Mouse (Mus musculus) gonadal fat pad, adult 2 months (tissue): ENCODE measurements around the gene Zfp961. TPM values are rescaled to one million over a fixed set of nuclear protein-coding genes. Genes with fewer than 3 reads are reported as not detected.
"Not testable (repeated sequence)": the region's sequence is repeated elsewhere in the genome, so short reads cannot be mapped to it uniquely, and the experiment has no call there.

ENCODE experiments used
- DNase-seq: peaks from one replicate; pipeline ENCODE4 v3.0.0-alpha.2; 2012; ENCODE audit warnings: low read depth
- polyA plus RNA-seq: library from polyadenylated mRNA; depleted of rRNA; stranded (reverse); fragments of >200 nt; gene quantifications from 2 replicates; pipeline ENCODE4 v1.2.3, GENCODE M21; 2012; rRNA removed

Gene Zfp961
- 5.3 and 6.2 TPM in 2 replicates for polyA plus RNA-seq

DNA sequence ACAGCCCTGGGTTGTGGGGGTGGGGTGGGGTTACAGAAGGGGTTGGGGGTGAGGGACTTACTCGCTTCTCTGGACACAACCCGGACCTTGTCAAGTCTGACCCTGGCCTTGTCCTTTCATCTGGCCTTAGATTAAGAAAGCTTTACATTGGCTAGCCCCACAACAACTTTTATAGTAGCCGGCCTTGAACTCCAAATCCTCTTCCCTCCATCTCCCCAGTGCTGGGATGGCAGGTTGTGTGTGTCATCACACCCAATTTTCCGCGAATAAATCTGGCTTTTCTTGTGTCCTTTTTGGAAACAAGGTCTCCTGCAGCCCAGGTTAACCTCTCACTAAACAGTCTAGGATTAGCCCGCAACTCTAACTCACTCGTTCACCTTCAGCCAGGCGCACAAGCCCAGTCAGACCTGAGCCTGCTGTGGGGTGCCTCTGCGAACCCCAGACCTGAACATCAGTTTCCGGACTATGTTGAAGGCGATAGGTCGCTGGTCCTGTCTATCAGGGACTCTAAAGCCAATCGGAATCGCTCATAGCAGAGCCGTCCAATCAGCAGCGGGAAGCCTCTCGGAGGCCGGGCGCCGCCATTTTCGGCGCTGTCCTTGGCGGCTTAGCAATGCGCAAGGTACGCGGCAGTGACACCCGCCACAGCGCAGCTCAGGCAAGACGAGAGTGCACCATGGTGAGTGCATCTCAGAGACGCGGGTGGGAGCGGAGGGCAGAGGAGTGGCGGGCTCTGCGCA is at the start of gene Zfp961:
Gene Zfp961 (plus strand): TSS at position 557 of the 740 bp plus-strand sequence.
- DNase-seq, result peak; percentile 89

DNA sequence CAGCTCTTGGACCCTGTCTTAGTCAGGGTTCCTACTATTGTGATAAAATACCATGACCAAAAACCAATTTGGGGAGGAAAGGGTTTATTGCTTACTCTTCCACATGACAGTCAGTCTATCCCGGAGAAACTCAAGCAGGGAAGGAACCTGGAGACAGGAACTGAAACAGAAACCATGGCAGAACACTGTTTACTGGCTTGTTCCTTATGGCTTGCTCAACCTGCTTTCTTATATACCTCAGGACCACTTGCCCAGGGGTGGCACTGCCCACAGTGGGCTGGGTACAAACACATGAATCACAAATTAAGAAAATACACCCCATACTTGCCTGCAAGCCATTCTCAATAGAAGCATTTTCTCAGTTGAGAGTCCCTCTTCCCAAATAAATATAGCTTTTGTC is 47.8 kb upstream of the Zfp961 start:
- DNase-seq, result not testable (repeated sequence)

DNA sequence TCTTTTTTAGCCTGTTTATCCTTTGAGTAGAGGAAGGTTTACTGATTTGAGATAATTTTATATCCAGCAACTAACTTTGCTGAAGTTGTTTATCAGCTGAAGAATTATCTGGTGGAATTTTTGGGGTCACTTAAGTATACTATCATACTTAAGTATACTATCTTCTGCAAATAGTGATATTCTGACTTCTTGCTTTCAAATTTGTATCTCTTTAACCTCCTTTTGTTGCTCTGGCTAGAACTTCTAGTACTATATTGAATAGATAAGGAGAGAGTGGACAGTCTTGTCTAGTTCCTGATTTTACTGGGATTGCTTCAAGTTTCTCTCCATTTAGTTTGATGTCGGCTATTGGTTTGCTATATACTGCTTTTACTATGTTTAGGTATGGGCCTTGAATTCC is 44.0 kb upstream of the Zfp961 start:
- no peak for DNase-seq

DNA sequence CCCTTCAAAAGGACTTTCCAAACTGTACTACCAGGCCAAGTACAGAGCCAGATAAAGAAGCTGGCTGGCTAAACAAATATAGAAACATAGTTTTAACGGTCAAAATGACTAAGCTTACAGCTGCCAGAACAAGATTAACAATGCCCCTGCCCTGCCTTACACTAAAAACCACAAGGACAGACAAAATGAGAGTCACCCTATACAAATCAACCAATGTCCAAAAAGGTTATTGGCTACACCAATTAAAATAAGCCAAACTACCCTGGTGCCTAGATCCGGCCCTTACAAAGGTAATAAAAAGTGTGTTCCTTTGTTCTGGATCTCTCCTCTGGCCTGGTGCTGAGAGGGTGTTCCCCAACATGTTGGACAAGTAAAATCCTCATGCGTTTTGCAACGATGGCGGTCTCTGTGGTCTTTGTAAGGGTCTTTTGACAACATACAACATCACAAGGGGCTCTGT is 43.0 kb upstream of the Zfp961 start:
- no peak for DNase-seq

DNA sequence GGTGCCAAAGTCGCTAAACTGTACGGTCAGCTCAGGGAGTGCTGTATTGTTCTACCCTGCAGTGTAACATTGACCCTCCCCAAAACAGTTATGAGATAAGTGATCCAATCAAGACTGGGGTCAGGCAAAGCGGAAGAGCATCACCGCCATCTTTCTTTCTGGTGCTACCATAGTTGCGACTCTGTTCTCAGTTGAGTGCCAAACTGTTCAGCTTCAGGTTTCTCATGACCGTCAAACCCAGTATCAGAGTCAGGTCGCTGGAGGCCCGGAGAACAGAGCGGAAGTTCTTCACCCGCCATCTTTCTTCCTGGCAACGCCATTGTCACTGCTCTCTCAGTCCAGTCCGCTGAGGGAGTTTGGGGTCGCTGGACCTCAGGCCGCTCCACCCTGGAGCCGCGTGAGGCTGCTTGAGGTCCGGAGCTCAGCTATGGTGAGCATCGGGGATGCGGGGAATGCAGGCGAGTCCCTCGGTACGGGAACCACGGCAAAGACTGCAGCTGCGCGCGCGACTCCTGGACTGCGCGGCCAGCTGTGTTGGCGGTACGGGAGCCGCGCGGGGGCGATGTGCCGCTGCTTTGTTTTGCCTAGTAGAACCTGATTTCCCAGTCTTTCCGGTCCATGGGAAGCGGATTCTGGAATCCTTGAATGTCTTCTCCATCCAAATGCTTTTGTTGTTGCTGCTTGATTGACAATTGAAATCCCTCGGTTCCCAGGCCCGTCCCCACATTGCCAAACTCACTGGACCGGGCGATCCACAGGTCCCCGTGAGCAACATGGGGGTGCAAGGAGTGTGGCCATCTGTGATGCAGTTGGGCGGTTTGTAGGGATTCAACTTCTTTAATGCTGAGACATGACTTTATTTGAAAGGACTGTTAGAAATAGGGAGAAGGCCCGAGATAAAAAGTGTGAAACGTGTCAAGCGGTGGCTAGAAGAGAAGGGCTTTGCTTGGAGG is 42.3 kb upstream of the Zfp961 start, which contains the start of the genes Zfp882 and Zfp617:
Gene Zfp882 (plus strand): TSS at position 300 of the 953 bp plus-strand sequence.
Gene Zfp617 (plus strand): TSS at position 327 of the 953 bp plus-strand sequence.
- DNase-seq, result peak; percentile 62

DNA sequence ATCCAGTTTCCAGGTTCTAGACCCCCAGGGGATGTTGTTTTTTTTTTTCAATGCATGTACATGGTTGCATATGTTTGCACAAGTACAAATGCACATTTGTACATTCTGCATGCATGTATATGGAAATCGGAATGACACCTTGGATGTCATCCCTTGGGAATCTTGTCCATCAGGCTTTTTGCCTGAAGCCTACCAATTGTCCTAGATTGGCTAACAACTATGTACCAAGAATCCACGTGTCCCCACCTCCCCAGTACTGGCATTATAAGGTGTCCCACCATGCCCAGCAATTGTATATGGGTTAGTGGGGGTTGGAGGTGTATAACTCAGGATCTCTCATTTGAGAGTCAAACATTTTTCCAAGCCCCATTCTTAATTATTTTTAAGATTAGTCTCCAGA is 38.6 kb upstream of the Zfp961 start:
- no peak for DNase-seq

DNA sequence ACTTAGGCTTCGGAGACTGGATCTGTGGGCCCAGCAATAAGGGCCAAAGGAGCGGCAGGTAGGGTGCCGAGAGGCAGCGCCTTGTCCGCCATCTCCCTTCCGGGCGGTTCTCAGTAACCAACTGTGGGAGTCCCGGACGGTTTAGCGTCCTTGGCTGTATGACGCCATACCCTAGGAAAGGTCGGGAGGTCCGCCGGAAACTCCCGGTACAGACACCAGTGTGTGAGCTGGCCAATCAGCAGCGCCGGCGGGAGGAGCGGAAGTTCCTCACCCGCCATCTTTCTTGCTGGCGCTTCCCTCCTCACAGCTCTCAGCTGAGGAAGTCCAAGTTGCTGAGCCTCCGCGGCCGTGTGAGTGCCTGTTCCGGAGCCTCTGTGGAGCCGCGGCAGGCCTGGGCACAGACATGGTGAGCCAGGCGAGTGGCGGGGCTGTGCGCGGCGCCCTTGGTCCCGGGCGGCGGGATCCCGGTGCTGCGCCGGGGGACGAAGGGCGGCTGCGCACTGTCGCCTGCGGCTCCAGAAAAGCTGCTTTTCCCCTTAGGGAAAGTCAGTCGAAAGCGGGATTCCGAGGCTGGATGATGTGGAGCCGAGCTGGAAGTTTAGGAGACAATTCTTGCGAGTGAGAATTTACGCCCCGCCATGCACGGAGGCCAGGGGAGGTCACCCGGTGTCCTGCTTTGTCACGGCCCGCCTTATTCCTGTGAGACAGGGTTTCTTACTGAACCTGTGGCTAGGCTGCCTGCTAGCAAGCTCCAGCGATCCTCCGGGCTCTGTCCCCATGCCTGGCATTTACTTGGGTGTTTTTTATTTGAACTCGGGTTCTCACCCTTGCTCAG is 28.1 kb upstream of the Zfp961 start:
- peak; percentile 62 for DNase-seq

DNA sequence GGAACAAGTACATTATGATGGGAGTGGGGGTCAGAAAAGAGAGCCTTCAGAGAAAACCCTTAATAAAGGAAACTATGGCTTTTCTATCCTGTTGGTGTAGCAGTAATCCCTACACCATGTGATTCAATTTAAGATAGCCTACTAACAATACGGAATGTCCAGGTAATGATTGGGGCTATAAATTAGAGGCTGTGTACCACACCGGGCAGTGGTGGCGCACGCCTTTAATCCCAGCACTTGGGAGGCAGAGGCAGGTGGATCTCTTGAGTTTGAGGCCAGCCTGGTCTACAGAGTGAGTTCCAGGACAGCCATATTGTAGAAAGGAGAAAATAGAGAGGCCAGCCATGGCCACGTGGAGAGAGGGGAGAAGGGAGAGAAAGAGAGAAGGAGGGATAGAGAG is 25.0 kb upstream of the Zfp961 start:
- no peak for DNase-seq

DNA sequence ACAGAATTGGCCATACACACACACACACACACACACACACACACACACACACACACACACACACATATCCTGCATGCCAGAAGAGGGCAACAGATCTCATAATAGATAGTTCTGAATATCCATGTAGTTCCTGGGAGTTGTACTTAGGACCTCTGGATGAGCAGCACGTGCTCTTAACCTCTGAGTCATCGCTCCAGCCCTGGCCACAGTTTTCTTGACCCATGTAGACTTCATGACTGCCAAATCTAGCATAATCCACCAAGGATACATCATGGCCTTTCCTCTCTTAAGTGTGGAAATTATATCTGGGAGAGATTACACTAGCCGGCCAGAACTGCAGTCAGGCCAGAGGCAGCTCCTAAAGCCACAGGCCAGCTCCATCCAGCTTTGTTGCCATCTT is 24.3 kb upstream of the Zfp961 start:
- DNase-seq, result no peak

DNA sequence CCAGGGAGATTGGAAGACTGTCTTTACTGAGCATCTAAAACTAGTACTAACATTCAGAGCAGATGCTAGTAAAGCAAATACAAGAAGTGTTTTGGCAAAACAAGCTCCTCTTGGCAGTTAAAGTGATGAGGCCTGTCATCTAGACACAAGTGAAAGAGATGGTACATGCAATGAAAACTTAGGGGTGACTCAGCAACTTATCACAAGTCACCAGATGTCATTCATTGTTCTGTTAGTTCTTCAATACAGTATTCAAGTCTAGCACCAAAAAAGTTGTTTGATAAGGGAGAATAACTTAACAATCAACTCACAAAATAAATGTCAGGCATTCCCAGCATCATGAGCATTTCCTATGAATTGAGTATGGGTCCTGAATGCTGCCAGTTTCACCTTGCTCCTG is 23.1 kb upstream of the Zfp961 start:
- DNase-seq, result no peak

DNA sequence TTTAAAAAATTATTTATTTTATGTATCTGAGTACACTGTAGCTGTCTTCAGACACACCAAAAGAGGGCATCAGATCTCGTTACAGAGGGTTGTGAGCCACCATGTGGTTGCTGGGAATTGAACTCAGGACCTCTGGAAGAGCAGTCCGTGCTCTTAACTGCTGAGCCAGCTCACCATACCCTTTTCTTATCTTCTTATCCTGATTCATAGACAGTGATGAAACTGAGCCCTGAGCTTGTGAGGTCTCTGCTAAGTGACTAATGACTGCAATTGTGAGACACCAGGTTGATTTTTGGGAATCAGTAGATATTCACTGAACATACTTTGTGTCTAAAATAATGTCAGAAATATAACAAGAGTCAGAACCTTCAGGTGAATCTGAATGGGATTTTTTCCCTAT is 12.8 kb upstream of the Zfp961 start:
- DNase-seq, result not testable (repeated sequence)

DNA sequence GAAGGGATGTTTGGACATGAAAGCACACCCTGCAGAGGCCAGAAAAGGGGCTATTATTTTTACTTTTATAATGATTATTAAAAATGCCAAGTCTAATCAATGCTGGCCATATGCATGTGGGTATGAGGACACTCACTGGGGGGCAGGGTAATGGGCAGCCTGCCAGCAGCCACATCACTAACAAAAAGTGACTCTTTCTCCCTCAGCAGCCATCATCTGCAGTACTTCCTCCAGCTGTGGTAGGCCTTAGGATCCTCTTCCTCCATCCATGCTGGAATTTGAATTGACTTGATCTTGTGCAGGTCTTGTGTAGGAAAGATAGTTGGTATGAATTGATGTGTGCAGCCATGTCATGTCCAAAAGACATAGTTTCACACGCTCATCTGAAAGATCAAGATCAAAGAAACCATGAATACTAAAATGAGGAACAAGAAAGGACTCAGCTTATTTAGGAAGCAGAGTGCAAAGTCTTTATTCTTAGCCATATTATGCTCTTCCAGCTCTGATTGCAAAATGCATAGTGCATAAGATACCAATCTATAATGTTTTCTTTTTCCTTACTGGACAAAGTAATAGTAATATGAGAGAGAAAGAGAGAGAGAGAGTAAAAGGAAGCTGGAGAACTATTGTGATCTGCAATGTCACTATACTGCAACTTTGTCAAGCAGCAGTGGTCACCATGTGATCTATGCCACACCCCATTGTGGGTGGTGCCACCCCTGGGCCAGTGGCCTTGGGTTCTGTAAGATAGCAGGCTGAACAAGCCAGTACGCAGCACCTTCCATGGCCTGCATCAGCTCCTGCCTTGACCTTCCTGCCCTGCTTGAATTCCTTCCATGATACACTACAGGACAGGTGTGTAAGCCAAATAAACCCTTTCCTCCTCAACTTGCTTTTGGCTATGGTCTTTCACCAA is 10.3 kb upstream of the Zfp961 start:
- no peak for DNase-seq

DNA sequence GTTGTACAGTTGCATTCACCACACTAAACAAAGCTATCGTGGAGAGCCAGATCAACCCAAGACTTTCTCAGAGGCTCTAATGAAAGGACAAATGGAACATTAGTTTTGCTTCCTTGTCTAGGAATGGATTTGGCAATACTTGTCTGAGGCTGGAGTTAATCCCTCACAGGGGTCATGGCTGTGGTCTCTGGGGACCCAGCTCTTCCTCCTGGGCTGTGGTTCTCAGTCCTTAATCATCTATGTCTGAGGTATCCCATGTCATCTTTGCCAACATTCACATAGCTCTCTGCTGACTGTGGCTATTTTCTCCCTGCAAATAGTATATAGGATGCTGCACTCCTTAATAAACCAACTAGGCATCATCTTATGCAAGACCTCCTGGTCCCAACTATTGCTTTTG is 9.1 kb upstream of the Zfp961 start:
- no peak for DNase-seq

DNA sequence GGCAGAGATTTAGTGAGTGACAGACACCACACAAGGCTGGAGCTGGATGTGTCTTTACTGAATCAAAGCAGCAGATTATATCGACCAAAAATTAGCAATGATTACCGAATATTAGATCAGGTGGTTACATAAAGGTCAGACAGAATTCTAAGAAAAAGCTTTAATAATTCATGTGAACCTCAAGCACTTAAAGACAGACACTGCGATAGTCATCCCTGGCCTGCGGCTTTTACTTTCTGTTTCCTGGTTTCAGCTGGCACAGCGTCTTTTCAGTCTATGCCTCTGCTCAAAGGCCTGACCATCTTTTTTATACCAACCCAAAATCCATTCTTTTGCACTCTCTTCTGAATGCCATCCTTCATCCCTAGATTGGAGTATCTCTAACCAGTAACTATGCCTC is 2.2 kb upstream of the Zfp961 start:
- DNase-seq, result no peak

DNA sequence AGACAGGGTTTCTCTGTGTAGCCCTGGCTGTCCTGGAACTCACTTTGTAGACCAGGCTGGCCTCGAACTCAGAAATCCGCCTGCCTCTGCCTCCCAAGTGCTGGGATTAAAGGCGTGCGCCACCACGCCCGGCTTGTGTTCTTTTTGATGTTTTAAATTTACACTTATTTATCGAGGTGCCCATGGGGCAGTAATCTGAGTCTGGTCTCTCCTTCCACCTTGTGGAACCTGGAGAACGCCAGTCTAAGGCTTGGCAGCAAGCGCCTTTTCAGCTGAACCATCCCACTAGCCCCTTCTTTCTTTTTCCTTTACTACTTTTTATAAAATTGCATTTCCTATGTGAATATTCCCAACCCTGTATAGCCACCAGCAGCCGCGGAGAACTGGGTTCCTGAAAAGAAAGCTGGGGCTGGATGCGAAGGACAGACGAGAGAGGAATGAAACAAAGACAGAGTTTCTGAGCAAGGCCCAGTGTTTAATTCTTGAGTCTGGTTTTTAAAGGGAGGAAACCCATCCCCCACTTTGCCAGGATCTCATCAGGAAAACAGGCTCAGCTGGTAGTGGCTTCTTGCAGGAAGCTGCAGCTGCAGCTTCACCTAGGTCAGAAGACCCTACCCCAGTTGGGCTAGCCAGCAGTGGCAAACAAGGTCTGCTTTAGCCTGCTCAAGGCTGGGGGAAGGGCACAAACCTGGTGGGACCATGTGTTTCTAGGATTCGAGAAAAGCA is 761 bp downstream of the Zfp961 start:
- DNase-seq, result no peak

DNA sequence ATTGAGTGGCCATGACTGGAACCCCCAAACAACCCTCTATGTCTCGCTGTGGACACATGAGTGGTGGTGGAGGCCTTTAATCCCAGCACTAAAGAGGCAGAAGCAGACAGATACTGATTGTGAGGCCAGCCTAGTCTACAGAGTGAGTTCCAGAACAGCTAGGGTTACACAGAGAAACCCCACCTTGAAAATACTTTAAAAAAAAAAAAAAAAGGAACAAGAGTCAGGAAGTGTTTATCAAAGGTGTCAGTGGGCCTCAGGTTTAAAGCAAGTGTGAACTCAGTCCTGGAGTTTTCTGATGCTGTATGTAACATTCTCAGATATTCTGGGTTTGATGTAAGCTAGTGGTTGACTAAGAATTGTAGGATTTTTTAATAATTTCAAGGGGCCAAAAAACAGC is 1.7 kb downstream of the Zfp961 start:
- DNase-seq, result no peak

DNA sequence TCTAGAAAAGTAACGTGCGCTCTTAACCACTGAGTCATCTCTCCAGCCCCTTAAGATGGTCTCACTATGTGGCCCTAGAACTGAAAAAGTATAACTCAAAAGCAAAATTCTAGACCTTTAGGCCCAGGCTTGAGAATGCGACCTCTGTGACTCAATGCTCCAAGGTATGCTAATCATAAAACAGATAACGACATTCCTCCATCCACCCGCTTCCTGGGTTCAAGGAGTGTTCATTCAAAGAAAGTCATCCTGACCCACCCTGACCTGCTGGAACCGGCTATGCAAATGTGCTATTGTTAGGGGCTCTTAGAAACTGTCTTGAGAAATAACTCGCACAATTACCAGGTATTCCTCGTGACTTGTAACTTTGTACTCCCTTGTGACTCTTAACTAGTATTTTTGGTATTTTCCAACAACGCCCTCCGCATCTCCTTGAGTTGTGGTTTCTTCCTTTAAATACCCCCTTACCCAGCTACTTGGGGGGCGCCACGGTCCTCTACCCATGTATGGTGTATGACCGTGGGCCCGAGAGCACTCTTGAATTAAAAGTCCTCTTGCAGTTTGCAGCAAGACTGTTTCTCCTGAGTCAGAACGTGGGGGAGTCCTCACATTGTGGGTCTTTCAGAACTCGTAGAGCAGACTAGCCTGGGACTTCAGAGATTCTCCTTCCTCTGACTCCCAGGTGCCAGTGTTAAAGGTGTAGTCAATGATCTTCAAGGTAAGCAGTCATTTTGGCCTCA is 2.3 kb downstream of the Zfp961 start:
- not testable (repeated sequence) for DNase-seq

DNA sequence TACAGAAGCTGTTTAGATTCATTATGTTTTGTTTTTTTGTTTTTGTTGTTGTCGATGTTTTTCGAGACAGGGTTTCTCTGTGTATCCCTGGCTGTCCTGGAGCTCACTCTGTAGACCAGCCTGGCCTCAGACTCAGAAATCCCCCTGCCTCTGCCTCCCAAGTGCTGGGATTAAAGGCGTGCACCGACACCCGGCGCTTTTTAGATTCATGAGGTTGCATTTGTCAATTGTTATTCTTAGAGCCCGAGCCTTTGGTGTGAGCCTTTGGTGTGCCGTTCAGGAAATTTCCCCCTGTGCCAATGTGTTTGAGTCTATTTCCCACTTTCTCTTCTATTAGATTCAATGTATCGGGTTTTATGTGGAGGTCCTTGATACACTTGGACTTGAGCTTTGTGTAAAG is 3.8 kb downstream of the Zfp961 start:
- DNase-seq, result no peak

DNA sequence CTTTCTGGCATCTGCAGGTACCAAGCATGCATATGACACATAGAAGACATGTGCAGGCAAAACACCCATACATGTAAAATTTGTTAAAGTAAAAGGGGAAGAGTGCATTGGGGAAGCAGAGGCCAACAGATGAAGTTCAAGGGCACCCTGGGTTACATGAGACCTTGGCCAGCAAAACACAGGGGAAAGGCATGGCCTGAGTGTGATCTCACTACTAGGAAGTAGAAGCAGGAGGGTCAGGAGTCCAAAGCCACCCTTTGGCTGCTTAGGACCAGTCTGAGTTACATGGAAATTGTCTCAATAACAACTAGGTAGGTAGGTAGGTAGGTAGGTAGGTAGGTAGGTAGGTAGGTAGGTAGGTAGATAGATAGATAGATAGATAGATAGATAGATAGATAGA is 9.6 kb downstream of the Zfp961 start:
- no peak for DNase-seq
